Mouse (Mus musculus) liver, embryonic 13.5 days (tissue): ENCODE results near the gene Kpna7. TPM values are rescaled to one million over a fixed set of nuclear protein-coding genes. Genes with fewer than 3 reads are reported as not detected.
"Not testable (repeated sequence)": the region's sequence is repeated elsewhere in the genome, so short reads cannot be mapped to it uniquely, and the experiment has no call there.

Experiments
- ATAC-seq: fragments of 200-750 bp; cut with Nextera tagmentation; 2 replicates; pipeline ENCODE4 v1.8.0; 2017; ENCODE audit warnings: low read depth, mild to moderate bottlenecking, moderate number of reproducible peaks, moderate library complexity
- DNase-seq: peaks from one replicate; pipeline ENCODE4 v3.0.0; 2022
- H3K27ac ChIP-seq: fragments of 300-500 bp; sonication (generic); 2 replicates; pipeline ENCODE4 v1.5.1; 2015; ENCODE audit warnings: moderate library complexity, mild to moderate bottlenecking, inconsistent platforms
- H3K27me3 ChIP-seq: fragments of 300-500 bp; sonication (generic); 2 replicates; pipeline ENCODE4 v1.6.1; 2015; ENCODE audit warnings: mild to moderate bottlenecking, inconsistent platforms
- H3K36me3 ChIP-seq: fragments of 300-500 bp; sonication (generic); 2 replicates; pipeline ENCODE4 v1.6.1; 2015; ENCODE audit warnings: mild to moderate bottlenecking, inconsistent platforms
- H3K4me1 ChIP-seq: fragments of 300-500 bp; sonication (generic); replicated peaks from 2 replicates; pipeline ENCODE4 v1.6.1; 2015; ENCODE audit warnings: inconsistent platforms
- H3K4me2 ChIP-seq: fragments of 300-500 bp; sonication (generic); 2 replicates; pipeline ENCODE4 v1.6.1; 2015; ENCODE audit warnings: inconsistent platforms, mild to moderate bottlenecking, moderate library complexity
- H3K4me3 ChIP-seq: fragments of 300-500 bp; sonication (generic); replicated peaks from 2 replicates; pipeline ENCODE4 v1.5.1; 2015; ENCODE audit warnings: mild to moderate bottlenecking, inconsistent platforms
- H3K9ac ChIP-seq: fragments of 300-500 bp; sonication (generic); 2 replicates; pipeline ENCODE4 v1.6.1; 2015; ENCODE audit warnings: mild to moderate bottlenecking, inconsistent platforms
- H3K9me3 ChIP-seq: fragments of 300-500 bp; sonication (generic); replicated peaks from 2 replicates; pipeline ENCODE4 v1.6.1; 2016; ENCODE audit warnings: inconsistent platforms
- WGBS: fragments of 180-500 bp; shearing (Covaris S2); methylation state at CpG from one replicate; pipeline ENCODE4 v1.1.7; 2015; ENCODE audit not compliant: insufficient replicate concordance; 5-methylcytosine and 5-hydroxymethylcytosine counted together
- polyA plus RNA-seq: library from polyadenylated mRNA; unstranded; fragments of >200 nt; fragmentation: Nextera tagmentation; extraction: Ambion mirVana; gene quantifications from 2 replicates; pipeline ENCODE4 v1.2.1, GENCODE M21; 2015

The Kpna7 gene
- polyA plus RNA-seq: 0.05 and 0.06 TPM in 2 replicates

DNA sequence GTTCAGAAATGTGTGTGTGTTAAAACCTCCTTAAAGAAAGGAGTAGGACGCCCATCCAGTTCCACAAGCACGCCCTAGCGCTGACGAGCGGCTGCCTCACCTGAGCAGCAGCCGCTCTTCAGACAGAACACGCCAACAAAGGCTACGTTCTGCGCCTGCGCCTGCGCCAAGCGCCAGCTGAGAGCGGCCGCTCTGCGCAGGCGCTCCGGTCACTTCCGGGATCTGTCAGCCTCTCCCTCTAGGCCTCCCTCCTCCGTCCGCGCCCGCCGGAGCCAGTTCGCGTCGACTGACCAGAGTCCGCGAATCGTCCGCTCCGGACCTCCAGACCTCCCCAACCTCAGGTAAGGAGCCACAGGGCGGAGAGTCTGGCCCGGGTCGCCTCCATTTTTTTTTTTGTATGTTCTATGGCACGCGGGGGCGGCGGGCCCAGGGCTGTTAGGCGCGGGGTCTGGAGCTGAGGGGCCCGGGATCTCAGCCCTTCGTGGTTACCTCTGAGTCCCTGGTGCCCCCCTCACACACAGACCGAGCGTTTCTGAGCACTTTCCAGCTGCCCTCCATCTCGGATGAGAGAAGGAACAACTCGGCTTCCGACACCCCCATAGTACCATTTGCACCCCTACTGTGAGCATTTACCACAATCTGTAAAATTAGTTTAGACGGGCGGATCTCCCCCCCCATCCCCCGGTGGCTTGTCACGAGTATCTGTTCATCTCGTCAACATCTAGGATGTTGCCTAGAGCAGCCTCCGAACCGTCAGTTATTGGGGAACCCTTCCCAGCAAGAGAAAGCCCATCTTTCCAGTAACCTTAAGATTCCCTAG lies at the start of gene Kpna7, which contains the start of gene Arpc1a:
Kpna7 (minus strand) TSS at position 399 of the 820 bp plus-strand sequence.
Arpc1a (plus strand) TSS at position 199 of the 820 bp plus-strand sequence.
- H3K4me3 ChIP-seq: peak within 1 kb of the TSS; percentile 89
- peaks cover 11% of the 10 kb centered on the region for H3K36me3 ChIP-seq
- DNase-seq (peak; percentile 87), ATAC-seq (peak; percentile 99)
- 0 out of 2 replicates have a peak, but pooled peaks cover 3% of the 10 kb centered on the region for H3K27me3 ChIP-seq
- H3K27ac ChIP-seq: peak within 1 kb of the TSS; percentile 75
- H3K4me1 ChIP-seq: peaks cover 15% of the 10 kb centered on the region
- H3K9me3 ChIP-seq: no peaks in the 10 kb centered on the region
- H3K4me2 ChIP-seq: peak within 1 kb of the TSS; percentile 91
- under 1% methylated on average over 54 of the region's 54 CpGs for WGBS
- H3K9ac ChIP-seq: peak within 1 kb of the TSS; percentile 93

- not testable (repeated sequence) for H3K27me3 ChIP-seq, DNase-seq, H3K4me3 ChIP-seq, H3K9ac ChIP-seq, H3K4me2 ChIP-seq, H3K27ac ChIP-seq, ATAC-seq, H3K9me3 ChIP-seq
- Histone ChIP-seq H3K4me1 (peaks cover 24% of the 10 kb centered on the region), H3K36me3 (peaks cover 89% of the 10 kb centered on the region)
- 83% methylated on average over 6 of the region's 6 CpGs for WGBS
Observed at GRCm38 (mm10) chr5:145133275-145133674, 49.4 kb upstream of the Kpna7 start.

DNA sequence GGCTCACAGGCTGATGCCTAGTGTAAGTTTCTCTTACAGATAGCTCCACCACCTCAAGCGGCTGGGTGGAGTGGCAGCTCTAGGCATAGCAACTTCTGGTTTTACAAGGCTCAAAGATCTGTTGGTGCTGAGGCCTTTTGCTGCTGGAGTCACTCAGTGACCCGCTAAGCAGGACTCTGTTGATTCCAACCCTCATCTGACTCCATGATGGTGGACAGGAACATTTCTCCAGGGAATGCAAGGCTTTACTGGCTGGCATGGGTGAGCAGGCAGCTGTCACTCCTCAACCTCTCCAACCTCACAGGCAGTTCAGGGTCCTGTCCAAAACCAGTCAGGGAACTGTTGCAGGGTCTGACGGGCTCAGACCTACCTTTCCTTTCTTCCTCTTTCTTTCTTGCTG lies 47.2 kb upstream of the Kpna7 start:
- peaks cover 7% of the 10 kb centered on the region; the same call in 1 of the 2 replicates for H3K4me1 ChIP-seq
- DNase-seq (no peak), ATAC-seq (no peak)
- H3K4me3 ChIP-seq: no peak overlapping the region
- 81% methylated on average over 3 of the region's 3 CpGs for WGBS
- H3K9me3 ChIP-seq: no peaks in the 10 kb centered on the region
- H3K27ac ChIP-seq: no peak overlapping the region
- no peak overlapping the region for H3K9ac ChIP-seq
- H3K4me2 ChIP-seq: no peak overlapping the region
- H3K27me3 ChIP-seq: no peaks in the 10 kb centered on the region
- peaks cover 98% of the 10 kb centered on the region for H3K36me3 ChIP-seq

DNA sequence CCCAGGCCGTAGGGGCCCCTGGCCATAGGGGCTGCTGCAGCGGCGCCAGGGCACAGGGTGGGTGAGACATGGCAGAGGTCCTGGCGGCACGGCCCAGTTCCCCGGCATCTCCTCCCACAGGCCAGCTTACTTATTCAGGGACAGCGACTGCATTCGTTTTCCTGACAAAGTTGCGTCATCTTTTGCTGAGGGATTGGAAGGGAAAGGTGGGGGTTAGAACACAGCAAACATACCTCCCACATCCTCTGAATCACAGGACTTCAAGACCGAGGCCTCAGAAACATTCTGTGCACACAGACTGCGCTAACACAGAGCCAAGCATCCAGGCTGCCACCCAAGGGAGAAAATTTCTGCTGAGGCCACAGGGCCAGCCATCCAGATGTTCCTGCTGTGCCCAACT lies 46.4 kb upstream of the Kpna7 start:
- no peak for DNase-seq
- H3K36me3 ChIP-seq: peaks cover 98% of the 10 kb centered on the region
- WGBS: 78% methylated on average over 11 of the region's 11 CpGs

DNA sequence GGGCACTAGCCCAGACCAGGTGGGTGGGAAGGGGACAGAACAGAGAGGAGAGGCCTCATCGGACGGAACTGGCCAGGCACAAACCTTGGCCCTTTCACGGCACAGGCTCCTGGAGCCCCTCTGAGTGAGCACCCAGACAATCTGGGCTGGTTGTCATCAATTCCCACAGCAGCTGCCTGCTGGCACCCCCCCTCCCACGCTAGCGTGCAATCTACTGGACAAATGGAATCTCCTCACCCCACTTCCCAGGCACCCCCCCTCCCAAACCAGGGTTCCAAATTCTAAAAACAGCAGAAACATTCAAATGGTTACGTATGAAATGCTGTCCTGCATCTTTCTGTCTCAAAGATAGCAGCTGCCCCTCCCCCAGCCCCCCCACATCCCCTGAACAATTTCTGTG lies 45.9 kb upstream of the Kpna7 start:
- not testable (repeated sequence) for H3K27ac ChIP-seq, H3K27me3 ChIP-seq, H3K4me1 ChIP-seq, DNase-seq, H3K4me2 ChIP-seq, H3K9ac ChIP-seq, H3K4me3 ChIP-seq, H3K9me3 ChIP-seq, ATAC-seq
- peaks cover 98% of the 10 kb centered on the region for H3K36me3 ChIP-seq
- WGBS: 76% methylated on average over 6 of the region's 6 CpGs

More for the DNA sequence above, 46.4 kb upstream of the Kpna7 start:
- no peak overlapping the region for H3K4me2 ChIP-seq
- no peak overlapping the region for H3K27ac ChIP-seq
- H3K9me3 ChIP-seq: no peaks in the 10 kb centered on the region
- peak; percentile 23; the same call in 1 of the 2 replicates for ATAC-seq
- no peaks in the 10 kb centered on the region for H3K27me3 ChIP-seq
- no peak overlapping the region for H3K9ac ChIP-seq
- no peak overlapping the region for H3K4me3 ChIP-seq
- H3K4me1 ChIP-seq: peaks cover 7% of the 10 kb centered on the region; the same call in 1 of the 2 replicates

DNA sequence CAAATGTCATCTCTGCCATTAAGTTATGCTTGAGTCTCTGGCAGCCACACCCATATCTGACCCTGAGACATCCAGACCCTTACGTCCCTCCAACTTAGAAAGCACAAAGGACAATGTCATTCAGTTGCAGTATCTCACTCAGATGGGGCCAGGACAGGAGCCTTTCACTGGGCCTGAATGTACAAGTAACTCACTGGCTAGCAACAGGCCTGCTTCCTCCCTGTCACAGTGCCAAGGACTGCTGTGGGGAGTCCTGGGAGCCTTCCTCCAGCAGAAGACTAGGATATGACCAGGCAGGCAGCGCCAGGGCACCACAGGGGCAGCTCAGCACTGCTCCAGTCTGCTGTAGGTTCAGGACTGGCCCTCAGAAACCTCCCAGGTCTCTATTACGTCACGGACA lies 45.3 kb upstream of the Kpna7 start:
- Histone ChIP-seq H3K27me3 (no peaks in the 10 kb centered on the region), H3K27ac (no peak overlapping the region), H3K4me2 (no peak overlapping the region), H3K36me3 (peaks cover 98% of the 10 kb centered on the region), H3K4me1 (peaks cover 7% of the 10 kb centered on the region; the same call in 1 of the 2 replicates), H3K9me3 (no peaks in the 10 kb centered on the region), H3K4me3 (no peak overlapping the region), H3K9ac (no peak overlapping the region)
- ATAC-seq (no peak), DNase-seq (no peak)
- 82% methylated on average over 4 of the region's 4 CpGs for WGBS

DNA sequence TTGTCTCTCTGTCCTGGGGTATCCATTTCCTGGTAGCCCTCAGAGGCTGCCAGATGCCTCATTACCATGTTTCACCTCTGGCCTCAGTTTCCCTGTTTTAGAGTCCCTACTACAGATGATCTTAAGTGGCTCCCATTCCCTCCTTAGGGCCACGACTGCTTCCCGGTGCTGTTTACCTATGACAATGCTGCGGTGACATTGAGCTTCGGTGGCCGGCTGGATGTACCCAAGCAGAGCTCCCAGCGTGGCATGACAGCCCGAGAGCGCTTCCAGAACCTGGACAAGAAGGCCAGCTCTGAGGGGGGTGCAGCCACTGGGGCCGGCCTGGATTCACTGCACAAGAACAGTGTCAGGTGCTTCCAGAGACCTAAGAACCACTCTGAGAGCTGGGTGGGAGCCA lies 42.8 kb upstream of the Kpna7 start:
- H3K4me1 ChIP-seq: peaks cover 7% of the 10 kb centered on the region; the same call in 1 of the 2 replicates
- no peaks in the 10 kb centered on the region for H3K27me3 ChIP-seq
- ATAC-seq (no peak), DNase-seq (no peak)
- WGBS: 88% methylated on average over 9 of the region's 9 CpGs
- H3K27ac ChIP-seq: no peak overlapping the region
- H3K9me3 ChIP-seq: no peaks in the 10 kb centered on the region
- no peak overlapping the region for H3K4me3 ChIP-seq
- H3K9ac ChIP-seq: no peak overlapping the region
- H3K36me3 ChIP-seq: peaks cover 95% of the 10 kb centered on the region
- no peak overlapping the region for H3K4me2 ChIP-seq

- no peak overlapping the region for H3K27ac ChIP-seq
- WGBS: 87% methylated on average over 19 of the region's 19 CpGs
- H3K9me3 ChIP-seq: peaks cover 4% of the 10 kb centered on the region; the same call in 1 of the 2 replicates
- no peak overlapping the region for H3K4me2 ChIP-seq
- no peak overlapping the region for H3K9ac ChIP-seq
- H3K27me3 ChIP-seq: no peaks in the 10 kb centered on the region
- no peak overlapping the region for H3K4me3 ChIP-seq
- ATAC-seq (no peak), DNase-seq (no peak)
- H3K4me1 ChIP-seq: 0 out of 2 replicates have a peak, but pooled peaks cover 6% of the 10 kb centered on the region
- H3K36me3 ChIP-seq: peaks cover 73% of the 10 kb centered on the region
Observed at GRCm38 (mm10) chr5:145123396-145123795, 39.6 kb upstream of the Kpna7 start.

DNA sequence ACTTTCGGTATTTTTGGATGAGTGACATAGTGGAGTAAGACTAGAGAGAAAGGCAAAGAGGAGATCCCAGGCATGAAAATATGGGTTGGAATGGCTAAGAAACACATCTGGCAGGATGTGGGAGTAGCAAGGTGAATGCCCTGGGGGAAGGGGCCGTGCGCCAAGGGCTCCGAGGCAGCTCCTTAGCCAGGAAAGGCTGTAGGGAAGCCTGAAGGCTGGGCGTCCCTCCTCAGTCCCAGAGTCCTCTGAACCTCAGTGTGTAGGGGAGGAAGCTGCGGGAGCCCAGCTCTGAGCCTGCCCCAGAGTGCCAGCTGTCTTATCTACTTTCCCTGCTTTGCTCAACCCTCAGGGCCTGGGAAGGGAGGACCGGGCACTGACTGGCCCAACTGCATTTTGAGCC lies 37.1 kb upstream of the Kpna7 start:
- Histone ChIP-seq H3K4me2 (no peak overlapping the region), H3K36me3 (peaks cover 51% of the 10 kb centered on the region), H3K4me1 (peaks cover 18% of the 10 kb centered on the region; the same call in 1 of the 2 replicates), H3K27ac (no peak overlapping the region), H3K9ac (no peak overlapping the region), H3K27me3 (no peaks in the 10 kb centered on the region), H3K4me3 (no peak overlapping the region), H3K9me3 (peaks cover 4% of the 10 kb centered on the region; the same call in 1 of the 2 replicates)
- DNase-seq: no peak
- ATAC-seq: no peak
- 64% methylated on average over 7 of the region's 7 CpGs for WGBS

- 75% methylated on average over 2 of the region's 2 CpGs for WGBS
- Histone ChIP-seq H3K9me3 (peaks cover 4% of the 10 kb centered on the region; the same call in 1 of the 2 replicates), H3K9ac (no peak overlapping the region), H3K27me3 (peaks cover 3% of the 10 kb centered on the region; the same call in 1 of the 2 replicates), H3K4me1 (peaks cover 30% of the 10 kb centered on the region), H3K36me3 (peaks cover 35% of the 10 kb centered on the region), H3K4me2 (no peak overlapping the region), H3K4me3 (no peak overlapping the region), H3K27ac (no peak overlapping the region)
- ATAC-seq: no peak
- DNase-seq: no peak
Observed at GRCm38 (mm10) chr5:145119385-145119784, 35.6 kb upstream of the Kpna7 start.

DNA sequence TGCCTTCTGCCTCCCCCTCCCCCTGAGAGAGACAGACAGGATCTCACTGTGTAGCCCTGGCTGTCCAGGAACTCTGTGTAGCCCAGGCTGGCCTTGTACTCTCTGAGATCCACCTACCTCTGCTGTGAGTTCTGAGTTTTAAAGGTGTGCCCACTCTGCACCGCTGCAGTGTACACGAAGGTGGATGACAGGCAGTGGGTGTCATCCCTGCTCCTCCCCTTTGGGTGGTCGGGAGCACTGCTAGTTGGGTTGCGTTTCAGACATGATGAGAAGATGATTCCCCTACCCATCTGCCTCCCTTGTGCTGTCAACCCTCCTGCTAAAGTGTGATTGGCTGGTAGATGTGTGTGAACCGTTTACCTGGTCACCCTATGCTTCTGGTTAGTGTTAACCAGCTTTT lies 34.6 kb upstream of the Kpna7 start:
- peaks cover 39% of the 10 kb centered on the region for H3K4me1 ChIP-seq
- no peak overlapping the region for H3K4me3 ChIP-seq
- DNase-seq (no peak), ATAC-seq (no peak)
- H3K27ac ChIP-seq: no peak overlapping the region
- H3K36me3 ChIP-seq: peaks cover 26% of the 10 kb centered on the region
- peaks cover 3% of the 10 kb centered on the region; the same call in 1 of the 2 replicates for H3K27me3 ChIP-seq
- H3K4me2 ChIP-seq: no peak overlapping the region
- peaks cover 4% of the 10 kb centered on the region; the same call in 1 of the 2 replicates for H3K9me3 ChIP-seq
- 81% methylated on average over 5 of the region's 5 CpGs for WGBS
- H3K9ac ChIP-seq: no peak overlapping the region
